Mouse (Mus musculus) left cerebral cortex, adult 2 months (tissue): ENCODE results near the gene Psmc2. TPM values are rescaled to one million over a fixed set of nuclear protein-coding genes. Genes with fewer than 3 reads are reported as not detected.
A peak's percentile ranks its signal among the peaks of the same experiment; 100 is the strongest.

Experiments
- DNase-seq, 2 experiments: peaks; one replicate each; pipeline ENCODE4 v3.0.0; 2021 to 2022; ENCODE audit warnings: low spot score in 2 of 2, mixed read lengths in 1 of 2; ENCODE audit errors: extremely low spot score in 1 of 2
- H3K27ac ChIP-seq: fragments of 200-600 bp; 2 replicates; pipeline ENCODE4 v1.8.1; 2022
- H3K4me3 ChIP-seq: fragments of 200-600 bp; 2 replicates; pipeline ENCODE4 v1.8.1; 2022
- CTCF ChIP-seq: fragments of 200-600 bp; IDR thresholded peaks from 2 replicates; pipeline ENCODE4 v1.8.1; 2022; ENCODE audit warnings: antibody characterized with exemption, mild to moderate bottlenecking, moderate library complexity
- intact Hi-C: fragments of 180-260 bp; cut with DNase I; formaldehyde crosslinking; loops from one replicate; pipeline ENCODE4 v1.15.1; 2025
- total RNA-seq, 2 experiments: library from RNA; stranded (reverse); gene quantifications; 2 replicates each; pipeline ENCODE4 v1.2.3; 2021

The Psmc2 gene
- total RNA-seq, 2 experiments from 2014 or later, result 105 to 113 TPM

DNA sequence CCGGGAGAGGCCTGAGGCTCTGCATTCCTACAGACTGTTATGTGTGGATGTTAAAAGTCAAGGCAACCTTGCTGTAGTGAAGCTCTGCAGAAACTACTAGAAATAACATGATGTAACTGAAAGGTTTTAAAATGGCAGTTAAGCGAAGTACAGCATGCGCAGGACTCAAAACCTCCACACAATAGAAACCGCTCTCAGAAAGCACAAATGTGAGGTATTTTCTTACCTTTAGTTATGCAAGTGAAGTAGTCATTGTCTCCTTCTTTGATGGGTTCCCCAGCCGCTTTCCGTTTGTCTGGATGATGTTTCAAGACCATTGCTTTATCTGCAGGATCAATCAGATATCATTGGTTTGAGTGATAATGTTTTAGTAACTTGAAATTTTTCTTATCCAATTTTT lies 8.6 kb upstream of the Psmc2 start:
- DNase-seq, result no peak
- intact Hi-C loops, result no loop called here
- Histone ChIP-seq H3K4me3 (no peak overlapping the region), H3K27ac (no peak overlapping the region)
- no peak for TF ChIP-seq CTCF

DNA sequence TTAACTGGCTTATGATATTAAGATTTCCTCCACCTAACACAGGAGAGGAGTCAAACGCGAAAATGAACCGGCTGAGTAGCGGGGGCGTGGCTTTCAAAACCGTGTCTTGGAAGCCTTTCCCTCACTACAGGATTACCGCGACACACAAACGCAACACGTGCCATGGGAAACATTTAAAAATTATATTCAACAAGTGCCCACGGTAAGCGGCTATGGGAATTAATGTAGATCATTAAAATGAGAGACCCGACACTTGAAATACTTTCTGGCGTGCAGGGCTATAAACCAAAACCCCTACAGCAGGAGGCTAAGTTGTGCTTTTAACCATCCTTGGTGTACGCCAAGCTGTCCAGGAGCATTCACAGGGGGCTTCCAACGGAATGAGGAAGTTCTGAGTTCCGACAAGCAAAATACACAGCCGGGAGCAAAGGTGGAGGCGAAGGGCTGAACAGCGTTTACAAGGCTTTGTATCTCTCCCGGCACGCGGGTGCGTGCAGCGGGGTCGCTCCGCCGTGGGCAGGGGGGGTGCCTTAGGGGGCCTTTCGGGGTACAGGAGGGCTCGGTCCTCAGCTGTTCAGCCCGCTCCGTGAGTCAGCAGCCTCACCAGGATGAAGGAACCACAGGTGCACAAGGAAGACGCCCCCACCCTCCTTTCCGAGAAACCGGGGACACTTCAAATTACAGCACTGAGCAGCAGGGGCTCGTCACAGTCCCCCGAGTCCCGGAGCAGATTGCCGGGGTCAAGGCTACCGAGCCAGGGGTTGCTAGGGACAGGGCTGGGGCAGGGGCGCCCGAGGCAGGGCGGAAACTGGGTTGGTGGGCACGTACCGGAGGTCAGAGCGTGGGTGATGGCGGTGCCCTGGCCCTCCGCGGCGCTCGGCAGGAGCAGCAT lies 676 bp upstream of the Psmc2 start:
- no peak for TF ChIP-seq CTCF
- Histone ChIP-seq H3K4me3 (peak overlapping the region; percentile 89), H3K27ac (peak overlapping the region; percentile 80)
- intact Hi-C loops, result loop anchor here (5.0 kb wide), 2 partner anchors 117 to 733 kb away; no protein-coding TSS in a partner anchor
- DNase-seq, result no peak

DNA sequence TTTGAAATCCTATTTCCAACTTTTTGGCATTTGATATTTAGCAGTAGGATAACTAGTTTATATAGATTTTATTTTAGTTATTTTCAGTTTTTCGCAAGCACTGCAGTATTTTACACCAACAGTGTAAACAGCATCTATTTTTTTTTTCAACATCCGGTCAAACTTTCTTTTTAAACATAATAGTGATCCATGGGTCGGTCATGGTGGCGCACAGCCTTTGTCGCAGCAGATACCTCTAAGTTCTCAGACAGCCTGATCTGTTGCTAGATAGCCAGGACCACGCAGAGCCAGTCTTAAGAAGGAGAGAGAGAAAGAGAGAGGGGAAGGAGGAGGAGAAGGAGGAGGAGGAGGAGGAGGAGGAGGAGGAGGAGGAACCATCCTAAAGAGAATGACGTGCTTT lies 693 bp downstream of the Psmc2 start:
- intact Hi-C loops, result loop anchor here (2.0 to 5.0 kb wide), 3 partner anchors 49 to 732 kb away; partner anchors contain the start of gene Pmpcb
- no peak for DNase-seq
- TF ChIP-seq CTCF, result no peak
- H3K4me3 ChIP-seq, result no peak overlapping the region
- H3K27ac ChIP-seq, result no peak overlapping the region

DNA sequence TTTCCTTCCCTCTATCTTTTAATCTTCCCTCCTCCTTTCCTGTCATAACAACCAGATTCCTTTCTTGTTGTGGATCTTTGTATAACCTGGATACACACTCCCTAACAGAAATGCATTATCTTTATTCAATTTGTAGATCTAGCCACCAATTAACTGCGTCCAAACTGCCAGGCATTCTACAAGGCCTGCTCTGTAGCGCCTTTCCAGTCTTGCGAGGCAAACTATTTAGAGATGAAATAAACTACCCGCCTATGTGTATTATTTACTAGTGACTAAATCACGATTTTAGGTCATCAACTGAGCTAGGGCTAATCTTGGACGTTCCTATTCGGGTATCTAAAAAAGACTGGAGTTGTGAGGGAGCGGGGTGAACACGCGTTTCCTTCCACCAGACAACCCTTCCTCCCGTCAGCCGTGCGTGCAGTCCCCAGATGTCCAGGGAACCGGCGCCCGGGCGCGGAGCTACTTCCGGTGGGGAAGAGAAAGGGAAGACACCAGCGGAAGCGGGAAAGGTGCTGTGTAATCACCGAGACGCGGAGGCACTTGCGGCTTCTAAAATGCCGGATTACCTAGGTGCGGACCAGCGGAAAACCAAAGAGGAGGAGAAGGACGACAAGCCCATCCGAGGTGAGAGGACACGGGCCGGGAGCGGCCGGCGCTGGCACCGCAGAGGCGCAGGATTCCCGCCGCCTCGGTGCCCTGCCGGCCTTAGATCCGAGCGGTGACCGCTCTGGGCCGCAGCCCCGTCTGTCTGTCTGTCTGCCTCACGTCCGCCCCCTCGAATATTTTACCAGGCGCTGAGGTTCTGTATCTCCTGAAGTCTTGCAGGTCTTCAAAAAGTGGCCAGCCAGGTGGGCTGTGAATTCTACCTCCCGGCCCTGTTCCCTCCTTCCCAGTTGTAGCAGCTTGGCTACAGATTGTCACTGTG lies 1.4 kb downstream of the Psmc2 start:
- Histone ChIP-seq H3K4me3 (peak overlapping the region; percentile 86), H3K27ac (peak overlapping the region; percentile 90)
- intact Hi-C loops, result loop anchor here (2.0 to 5.0 kb wide), 3 partner anchors 50 to 731 kb away; partner anchors contain the start of gene Pmpcb
- peak; percentile 92 to 95 for DNase-seq
- TF ChIP-seq CTCF, result no peak

DNA sequence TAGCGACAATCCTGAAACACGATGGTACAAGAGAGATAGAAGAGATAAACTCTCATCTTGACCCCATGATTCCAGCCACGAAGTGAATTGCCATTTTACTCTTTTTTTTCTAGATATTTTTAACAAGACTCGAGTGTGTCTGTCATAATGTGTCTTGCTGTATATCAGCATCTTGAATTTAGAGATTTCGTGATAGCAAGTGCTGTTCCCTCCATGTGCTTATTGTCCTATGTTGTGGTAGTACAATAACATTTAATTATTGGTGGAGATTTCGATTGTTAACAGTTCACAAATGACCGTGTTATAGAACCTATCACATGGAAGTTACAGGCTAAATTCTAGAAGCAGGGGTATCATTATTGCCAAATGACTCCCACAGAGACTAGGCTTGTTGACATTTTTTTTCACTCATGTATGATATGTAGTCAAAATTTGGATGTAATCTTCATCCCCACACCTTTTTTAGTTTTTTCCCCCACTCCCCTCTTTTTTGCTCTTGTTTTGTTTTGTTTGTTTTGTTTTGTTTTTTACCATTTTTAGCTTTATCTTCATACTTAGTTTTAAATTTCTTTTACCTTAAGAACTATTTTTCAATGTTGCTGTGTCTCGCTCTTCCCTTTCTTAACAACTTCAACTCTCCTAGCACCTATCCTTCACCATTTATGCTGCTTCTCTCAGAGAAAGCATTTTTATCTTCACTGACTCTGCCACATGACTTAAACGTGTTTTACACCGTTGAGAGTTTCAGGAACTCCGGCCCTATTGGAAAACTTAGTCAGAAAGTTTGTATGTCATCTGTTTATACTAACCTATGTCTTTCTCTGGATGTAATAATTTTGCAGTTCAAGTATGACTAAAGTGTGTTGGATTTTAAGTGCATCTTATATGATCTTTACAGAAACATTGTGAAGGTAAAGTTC lies 2.4 kb downstream of the Psmc2 start:
- no peak for DNase-seq
- Histone ChIP-seq H3K27ac (peak overlapping the region; percentile 90), H3K4me3 (peak overlapping the region; percentile 86)
- intact Hi-C loops, result loop anchor here (2.0 to 5.0 kb wide), 3 partner anchors 51 to 730 kb away; partner anchors contain the start of gene Pmpcb
- no peak for TF ChIP-seq CTCF

DNA sequence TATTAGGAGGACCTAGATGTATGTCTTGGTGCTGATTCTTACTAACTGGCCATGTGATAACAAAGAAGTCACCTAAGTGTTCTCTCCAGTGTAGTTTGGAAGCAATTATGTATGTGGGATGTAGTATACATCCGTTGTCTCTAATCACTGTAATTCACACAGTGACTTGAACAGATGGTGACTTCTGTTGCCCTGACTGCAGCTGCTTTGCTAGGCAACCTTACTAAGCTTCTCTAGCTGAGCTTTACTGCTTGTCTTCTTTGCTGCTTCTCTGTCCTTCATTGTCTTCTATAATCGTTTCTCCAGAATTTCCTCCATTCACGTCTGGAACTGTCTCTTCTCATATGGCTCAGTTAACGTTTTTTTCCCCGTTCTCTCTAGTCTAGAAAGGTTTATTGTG lies 4.0 kb downstream of the Psmc2 start:
- no peak for DNase-seq
- H3K4me3 ChIP-seq, result no peak overlapping the region
- intact Hi-C loops, result loop anchor here (5.0 kb wide), 2 partner anchors 122 to 728 kb away; no protein-coding TSS in a partner anchor
- TF ChIP-seq CTCF, result no peak
- no peak overlapping the region for H3K27ac ChIP-seq

DNA sequence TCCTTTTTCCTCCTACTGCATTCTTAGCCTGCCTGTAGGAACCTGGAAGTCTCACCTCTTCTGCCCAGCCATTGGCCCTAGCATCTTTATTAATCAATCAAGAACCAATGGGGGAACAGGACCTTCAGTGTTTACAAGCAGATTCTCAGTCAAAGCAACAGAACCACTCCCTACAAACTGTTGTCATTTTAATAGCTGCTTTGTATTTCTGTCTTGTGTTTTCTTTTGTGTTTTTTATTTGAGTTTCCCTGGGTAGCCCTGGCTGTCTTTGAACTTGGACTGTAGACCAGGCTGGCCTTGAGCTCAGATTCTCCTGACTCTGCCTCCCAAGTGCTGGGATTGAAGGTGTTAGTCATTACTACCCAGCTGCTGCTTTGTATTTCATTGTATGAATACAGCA lies 7.1 kb downstream of the Psmc2 start:
- Histone ChIP-seq H3K4me3 (no peak overlapping the region), H3K27ac (no peak overlapping the region)
- no peak for DNase-seq
- intact Hi-C loops, result no loop called here
- TF ChIP-seq CTCF, result no peak

DNA sequence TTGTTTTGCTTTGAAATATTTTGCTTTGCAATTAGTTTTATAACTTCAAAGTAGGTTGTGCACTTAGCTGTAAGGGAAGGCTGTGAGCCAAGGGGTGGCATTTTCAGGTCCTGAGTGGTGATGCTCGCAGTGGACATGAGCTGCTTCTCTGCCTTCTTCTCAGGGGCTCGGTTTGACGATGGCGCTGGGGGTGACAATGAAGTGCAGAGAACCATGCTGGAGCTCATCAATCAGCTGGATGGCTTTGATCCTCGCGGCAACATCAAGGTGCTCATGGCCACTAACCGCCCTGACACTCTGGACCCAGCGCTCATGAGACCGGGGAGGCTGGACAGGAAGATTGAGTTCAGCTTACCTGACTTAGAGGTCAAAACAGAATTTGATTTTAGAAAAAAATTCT lies 17.8 kb downstream of the Psmc2 start:
- intact Hi-C loops, result no loop called here
- H3K27ac ChIP-seq, result no peak overlapping the region
- no peak for TF ChIP-seq CTCF
- H3K4me3 ChIP-seq, result no peak overlapping the region
- DNase-seq, result no peak

DNA sequence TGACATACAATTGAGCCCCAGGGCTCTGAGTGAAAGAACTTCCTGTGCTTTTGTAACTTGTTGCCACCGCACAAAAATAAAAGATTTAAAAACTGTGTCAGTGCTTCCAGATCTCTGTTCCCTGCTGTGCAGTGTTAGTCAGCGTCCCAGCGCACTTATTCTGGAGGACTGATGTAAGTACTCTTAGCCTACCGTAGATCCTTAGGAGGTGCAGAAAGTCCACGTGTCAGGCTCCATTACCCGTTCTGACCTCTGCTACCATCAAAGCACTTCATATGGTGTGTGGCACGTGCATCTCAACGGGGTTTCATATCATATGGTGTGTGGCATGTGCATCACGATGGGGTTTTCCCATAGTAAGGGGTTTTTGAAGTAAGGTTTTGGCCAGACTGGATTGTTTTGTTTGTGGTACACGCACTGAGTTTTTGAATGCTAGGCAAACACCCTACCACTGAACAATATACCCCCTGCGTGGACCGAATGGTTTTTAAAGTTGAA lies 18.7 kb downstream of the Psmc2 start:
- intact Hi-C loops, result loop anchor here (2.0 kb wide), 1 partner anchor 35 kb away; no protein-coding TSS in a partner anchor
- no peak overlapping the region for H3K27ac ChIP-seq
- TF ChIP-seq CTCF, result no peak
- H3K4me3 ChIP-seq, result no peak overlapping the region
- no peak for DNase-seq

DNA sequence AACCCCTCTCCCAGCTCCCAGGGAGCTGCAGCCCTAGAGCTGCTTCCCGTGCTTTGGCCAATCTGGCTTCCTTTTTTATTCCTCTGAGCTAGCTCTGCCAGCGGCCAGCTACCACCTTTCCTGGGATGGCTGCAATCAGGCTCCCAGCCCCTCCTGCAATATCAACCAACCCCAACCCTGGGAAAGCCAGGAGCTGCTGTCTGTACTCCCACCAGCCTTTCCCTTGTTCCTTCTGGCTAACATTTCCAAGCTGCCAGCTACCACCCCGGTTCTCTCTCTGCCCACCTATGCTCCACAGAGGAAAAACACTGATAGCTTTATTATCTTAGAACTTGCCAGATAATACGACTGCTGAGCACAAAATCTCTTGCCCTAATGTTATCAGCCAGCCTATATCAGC lies 19.8 kb downstream of the Psmc2 start:
- no peak for TF ChIP-seq CTCF
- no peak overlapping the region for H3K27ac ChIP-seq
- H3K4me3 ChIP-seq, result no peak overlapping the region
- intact Hi-C loops, result loop anchor here (2.0 kb wide), 1 partner anchor 36 kb away; no protein-coding TSS in a partner anchor
- no peak for DNase-seq

DNA sequence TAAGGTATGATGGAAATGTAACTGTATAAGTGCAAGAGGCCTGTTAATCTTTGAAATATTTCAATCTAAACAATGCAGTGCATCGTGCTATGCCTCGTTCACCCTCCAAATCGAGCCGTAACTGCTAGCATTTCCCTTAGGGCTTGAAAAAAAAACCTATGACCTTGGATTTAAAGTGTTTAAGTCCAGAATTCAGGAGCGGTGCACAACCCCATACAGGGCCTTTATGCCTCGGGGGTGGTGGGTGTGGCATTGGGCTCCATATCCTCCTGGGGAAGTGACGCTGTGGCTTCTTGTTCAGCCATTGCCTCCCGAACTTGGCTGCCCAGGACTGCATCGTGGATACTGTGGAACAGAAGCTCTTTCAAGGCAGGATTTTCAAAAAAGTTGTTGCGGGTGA lies 25.8 kb downstream of the Psmc2 start:
- Histone ChIP-seq H3K4me3 (no peak overlapping the region), H3K27ac (no peak overlapping the region)
- no peak for DNase-seq
- intact Hi-C loops, result no loop called here
- no peak for TF ChIP-seq CTCF
